Mouse (Mus musculus): Measurements from ENCODE around the gene Nlrx1.

Nlrx1 gene

GRCm38 (mm10) chr9:44269077-44269476, 678 bp upstream of the Nlrx1 start:
- in situ Hi-C loops (cut with MboI, MseI): no loop called here

GRCm38 (mm10) chr9:44268027-44268360, 405 bp downstream of the Nlrx1 start:
- in situ Hi-C loops (cut with MboI, MseI): no loop called here

- in situ Hi-C loops (cut with MboI, MseI): no loop called here
Measured at GRCm38 (mm10) chr9:44267319-44268026, 926 bp downstream of the Nlrx1 start.

GRCm38 (mm10) chr9:44266478-44267226, 1.7 kb downstream of the Nlrx1 start:
- in situ Hi-C loops (cut with MboI, MseI): no loop called here

- in situ Hi-C loops (cut with MboI, MseI): no loop called here
Measured at GRCm38 (mm10) chr9:44261388-44261787, 7.0 kb downstream of the Nlrx1 start.

- in situ Hi-C loops (cut with MboI, MseI): loop anchor here (10.0 kb wide), 1 partner anchor 1784 kb away; no protein-coding TSS in a partner anchor
Measured at GRCm38 (mm10) chr9:44259014-44259413, 9.4 kb downstream of the Nlrx1 start.

GRCm38 (mm10) chr9:44256213-44256612, 12.2 kb downstream of the Nlrx1 start:
- in situ Hi-C loops (cut with MboI, MseI): loop anchor here (10.0 kb wide), 1 partner anchor 1781 kb away; no protein-coding TSS in a partner anchor

GRCm38 (mm10) chr9:44255136-44255521, 13.3 kb downstream of the Nlrx1 start:
- in situ Hi-C loops (cut with MboI, MseI): loop anchor here (10.0 kb wide), 1 partner anchor 1780 kb away; no protein-coding TSS in a partner anchor

GRCm38 (mm10) chr9:44254508-44255135, 13.8 kb downstream of the Nlrx1 start:
- in situ Hi-C loops (cut with MboI, MseI): loop anchor here (5.0 to 10.0 kb wide), 2 partner anchors 38 to 1780 kb away; no protein-coding TSS in a partner anchor

- in situ Hi-C loops (cut with MboI, MseI): loop anchor here (5.0 to 10.0 kb wide), 2 partner anchors 39 to 1779 kb away; no protein-coding TSS in a partner anchor
Measured at GRCm38 (mm10) chr9:44253441-44253840, 15.0 kb downstream of the Nlrx1 start.

- in situ Hi-C loops (cut with MboI, MseI): loop anchor here (5.0 to 10.0 kb wide), 2 partner anchors 41 to 1777 kb away; no protein-coding TSS in a partner anchor
Measured at GRCm38 (mm10) chr9:44251314-44251713, 17.1 kb downstream of the Nlrx1 start, which contains the start of gene Pdzd3. TSS of gene Pdzd3 (minus strand) at chr9:44251471.

- in situ Hi-C loops (cut with MboI, MseI): loop anchor here (5.0 to 10.0 kb wide), 2 partner anchors 42 to 1776 kb away; no protein-coding TSS in a partner anchor
Measured at GRCm38 (mm10) chr9:44250445-44250844, 18.0 kb downstream of the Nlrx1 start.

GRCm38 (mm10) chr9:44249181-44250146, 18.9 kb downstream of the Nlrx1 start:
- in situ Hi-C loops (cut with MboI, MseI): loop anchor here (5.0 to 10.0 kb wide), 2 partner anchors 43 to 1775 kb away; no protein-coding TSS in a partner anchor

GRCm38 (mm10) chr9:44247907-44248306, 20.5 kb downstream of the Nlrx1 start:
- in situ Hi-C loops (cut with MboI, MseI): no loop called here

GRCm38 (mm10) chr9:44243621-44244020, 24.8 kb downstream of the Nlrx1 start:
- in situ Hi-C loops (cut with MboI, MseI): loop anchor here (5.0 kb wide), 1 partner anchor 51 kb away; no protein-coding TSS in a partner anchor

- in situ Hi-C loops (cut with MboI, MseI): loop anchor here (5.0 kb wide), 1 partner anchor 49 kb away; no protein-coding TSS in a partner anchor
Measured at GRCm38 (mm10) chr9:44241418-44241817, 27.0 kb downstream of the Nlrx1 start.

- in situ Hi-C loops (cut with MboI, MseI): loop anchor here (5.0 kb wide), 1 partner anchor 49 kb away; no protein-coding TSS in a partner anchor
Measured at GRCm38 (mm10) chr9:44240911-44241310, 27.5 kb downstream of the Nlrx1 start.

- in situ Hi-C loops (cut with MboI, MseI): loop anchor here (5.0 kb wide), 1 partner anchor 48 kb away; no protein-coding TSS in a partner anchor
Measured at GRCm38 (mm10) chr9:44240399-44240798, 28.0 kb downstream of the Nlrx1 start, which contains the start of gene Ccdc153. TSS of gene Ccdc153 (plus strand) at chr9:44240676.

- in situ Hi-C loops (cut with MboI, MseI): no loop called here
Measured at GRCm38 (mm10) chr9:44239447-44239846, 29.0 kb downstream of the Nlrx1 start.

- in situ Hi-C loops (cut with MboI, MseI): no loop called here
Measured at GRCm38 (mm10) chr9:44238501-44239190, 29.8 kb downstream of the Nlrx1 start.

Data from T-helper 2 cell (primary cell).